Mouse (Mus musculus) left cerebral cortex, adult 2 months (tissue): ENCODE results near the gene Ncam2. TPM values are rescaled to one million over a fixed set of nuclear protein-coding genes. Genes with fewer than 3 reads are reported as not detected.

Experiments used
- DNase-seq, 2 experiments: peaks; one replicate each; pipeline ENCODE4 v3.0.0; 2021 to 2022; ENCODE audit warnings: low spot score in 2 of 2, mixed read lengths in 1 of 2; ENCODE audit errors: extremely low spot score in 1 of 2
- H3K27ac ChIP-seq: fragments of 200-600 bp; 2 replicates; pipeline ENCODE4 v1.8.1; 2022
- H3K4me3 ChIP-seq: fragments of 200-600 bp; 2 replicates; pipeline ENCODE4 v1.8.1; 2022
- CTCF ChIP-seq: fragments of 200-600 bp; IDR thresholded peaks from 2 replicates; pipeline ENCODE4 v1.8.1; 2022; ENCODE audit warnings: antibody characterized with exemption, mild to moderate bottlenecking, moderate library complexity
- intact Hi-C: fragments of 180-260 bp; cut with DNase I; formaldehyde crosslinking; loops from one replicate; pipeline ENCODE4 v1.15.1; 2025
- total RNA-seq, 2 experiments: library from RNA; stranded (reverse); gene quantifications; 2 replicates each; pipeline ENCODE4 v1.2.3; 2021

Ncam2 gene
- total RNA-seq, 2 experiments from 2014 or later: 77.3 to 81.7 TPM

DNA sequence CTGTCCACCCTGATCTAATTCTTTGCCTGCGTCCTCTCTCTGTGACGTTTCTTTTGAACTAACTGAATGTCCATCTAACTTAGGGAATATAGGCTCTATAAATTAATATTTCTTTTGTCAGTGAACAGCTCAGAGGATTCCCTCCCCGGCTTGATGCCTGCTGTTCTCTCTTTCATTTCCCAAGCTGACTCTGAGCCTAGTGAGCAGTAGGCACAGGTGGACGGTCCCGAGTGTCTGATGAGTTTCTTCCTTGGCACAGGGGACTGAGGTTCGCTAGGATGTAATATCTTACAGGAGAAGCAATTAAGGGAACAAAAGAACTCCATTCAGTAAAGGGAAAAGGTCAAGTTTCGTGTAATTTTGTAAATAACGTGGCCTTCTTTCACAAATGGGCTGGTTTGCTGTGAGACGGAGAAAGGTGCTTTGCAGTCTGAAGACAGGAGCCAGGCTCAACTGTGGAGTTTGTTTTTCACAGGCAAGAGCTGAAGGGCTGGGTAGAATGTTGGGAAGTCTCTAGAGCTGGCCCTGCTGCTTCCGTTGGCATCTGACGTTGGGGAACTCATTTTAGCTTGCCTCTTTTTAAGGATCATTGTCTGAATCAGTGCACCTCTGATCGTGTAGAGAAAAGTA, 4.0 kb downstream of the Ncam2 start:
- DNase-seq: no peak
- H3K27ac ChIP-seq: peak overlapping the region; percentile 60
- H3K4me3 ChIP-seq: peak overlapping the region; percentile 67
- intact Hi-C loops: loop anchor here (5.0 to 10.0 kb wide), 4 partner anchors 258 to 1730 kb away; no protein-coding TSS in a partner anchor
- TF ChIP-seq CTCF: no peak

DNA sequence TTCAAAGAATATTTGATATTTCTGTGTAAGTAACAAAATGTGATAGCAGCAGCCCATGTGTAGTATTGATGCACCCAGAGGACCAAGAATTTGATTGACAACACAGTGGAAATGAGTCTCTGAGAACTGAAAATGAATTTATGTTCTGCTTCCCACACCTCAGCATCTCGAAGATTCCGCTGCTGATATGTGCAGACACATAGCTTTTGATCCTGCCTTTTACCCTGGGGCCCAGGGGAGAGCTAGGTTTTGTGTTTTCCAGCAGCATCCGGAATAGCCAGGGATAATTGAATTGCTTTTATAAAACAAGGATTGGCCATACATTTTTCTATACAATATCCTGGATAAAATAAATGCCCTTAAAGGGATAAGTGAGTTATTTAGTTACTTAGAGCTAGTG, 20.7 kb downstream of the Ncam2 start:
- H3K27ac ChIP-seq: no peak overlapping the region
- no peak overlapping the region for H3K4me3 ChIP-seq
- TF ChIP-seq CTCF: no peak
- intact Hi-C loops: no loop called here
- DNase-seq: no peak

DNA sequence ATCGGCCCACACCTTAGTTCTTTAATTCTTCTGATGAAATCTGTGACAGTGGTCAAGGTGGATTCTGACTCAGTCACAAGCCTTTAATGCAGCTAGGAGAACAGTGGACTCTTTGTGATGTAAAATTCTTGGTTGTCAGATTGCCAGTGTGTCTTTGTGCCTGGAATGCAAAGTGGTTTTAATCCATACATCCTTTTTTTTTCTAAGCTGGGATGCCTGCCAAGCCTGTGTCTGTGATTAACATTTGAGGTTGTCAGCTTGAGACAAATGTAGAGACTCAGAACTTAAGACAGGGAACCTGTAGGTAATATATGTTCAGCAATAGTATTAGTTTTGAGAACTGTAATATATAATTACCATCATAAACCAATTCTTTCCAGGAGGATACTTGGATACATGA, 23.3 kb downstream of the Ncam2 start:
- intact Hi-C loops: no loop called here
- Histone ChIP-seq H3K27ac (no peak overlapping the region), H3K4me3 (no peak overlapping the region)
- DNase-seq: no peak
- TF ChIP-seq CTCF: no peak

DNA sequence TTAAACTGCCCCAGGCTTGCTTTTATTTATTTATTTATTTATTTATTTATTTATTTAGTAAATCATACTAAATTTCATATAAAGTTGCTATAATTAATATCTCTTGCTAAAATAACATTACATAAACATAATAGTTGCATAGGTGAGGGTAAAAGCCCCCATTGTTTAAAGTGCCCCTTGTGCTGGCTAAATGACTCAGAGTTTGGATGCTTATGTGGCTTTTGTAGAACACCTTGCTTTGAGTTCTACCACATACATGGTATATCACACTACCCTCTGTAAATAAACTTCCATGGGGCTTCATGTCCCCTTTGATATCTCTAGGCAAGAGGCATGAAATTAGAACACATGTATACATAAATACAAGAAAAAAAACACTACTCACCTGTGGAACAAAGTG, 23.8 kb downstream of the Ncam2 start:
- intact Hi-C loops: no loop called here
- Histone ChIP-seq H3K27ac (no peak overlapping the region), H3K4me3 (no peak overlapping the region)
- TF ChIP-seq CTCF: no peak
- DNase-seq: no peak

DNA sequence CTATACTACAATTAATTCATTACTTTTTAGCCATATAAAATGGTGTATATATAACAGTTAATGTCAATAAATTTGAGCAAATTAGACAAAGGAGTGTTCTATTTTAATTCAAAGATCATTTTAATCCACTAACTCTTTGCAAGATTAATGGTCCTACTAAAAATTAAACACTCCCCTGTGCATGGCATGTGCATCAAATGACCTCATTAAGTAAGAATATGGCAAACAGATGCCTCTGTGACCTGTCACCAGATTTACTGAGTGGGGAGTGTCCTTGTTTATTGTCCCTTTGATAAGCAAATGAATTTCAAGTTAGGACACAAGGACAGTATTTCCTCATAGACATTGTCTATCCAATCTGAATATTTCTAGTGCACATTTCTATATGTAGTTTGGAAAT, 54.4 kb downstream of the Ncam2 start:
- no peak for DNase-seq
- H3K27ac ChIP-seq: no peak overlapping the region
- H3K4me3 ChIP-seq: no peak overlapping the region
- TF ChIP-seq CTCF: no peak
- intact Hi-C loops: no loop called here

DNA sequence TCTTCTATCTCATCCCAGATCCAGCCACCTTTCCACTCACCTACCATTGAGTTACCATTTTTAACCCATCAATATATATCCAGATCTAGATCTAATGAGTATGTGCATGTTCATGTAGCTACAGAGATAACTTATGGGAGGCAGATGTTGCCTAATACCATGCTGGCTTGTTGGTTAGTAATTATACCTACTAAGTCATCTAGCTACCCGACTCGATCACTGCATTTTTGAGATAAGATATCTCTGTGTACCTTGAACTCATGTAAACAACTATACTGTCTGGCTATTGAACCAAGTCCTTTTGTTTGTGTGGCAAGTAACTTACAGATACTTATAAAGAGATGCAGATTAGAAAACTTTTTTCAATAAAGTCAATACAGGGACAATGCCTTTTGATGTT, 59.9 kb downstream of the Ncam2 start:
- H3K4me3 ChIP-seq: no peak overlapping the region
- no peak overlapping the region for H3K27ac ChIP-seq
- DNase-seq: no peak
- intact Hi-C loops: no loop called here
- no peak for TF ChIP-seq CTCF

DNA sequence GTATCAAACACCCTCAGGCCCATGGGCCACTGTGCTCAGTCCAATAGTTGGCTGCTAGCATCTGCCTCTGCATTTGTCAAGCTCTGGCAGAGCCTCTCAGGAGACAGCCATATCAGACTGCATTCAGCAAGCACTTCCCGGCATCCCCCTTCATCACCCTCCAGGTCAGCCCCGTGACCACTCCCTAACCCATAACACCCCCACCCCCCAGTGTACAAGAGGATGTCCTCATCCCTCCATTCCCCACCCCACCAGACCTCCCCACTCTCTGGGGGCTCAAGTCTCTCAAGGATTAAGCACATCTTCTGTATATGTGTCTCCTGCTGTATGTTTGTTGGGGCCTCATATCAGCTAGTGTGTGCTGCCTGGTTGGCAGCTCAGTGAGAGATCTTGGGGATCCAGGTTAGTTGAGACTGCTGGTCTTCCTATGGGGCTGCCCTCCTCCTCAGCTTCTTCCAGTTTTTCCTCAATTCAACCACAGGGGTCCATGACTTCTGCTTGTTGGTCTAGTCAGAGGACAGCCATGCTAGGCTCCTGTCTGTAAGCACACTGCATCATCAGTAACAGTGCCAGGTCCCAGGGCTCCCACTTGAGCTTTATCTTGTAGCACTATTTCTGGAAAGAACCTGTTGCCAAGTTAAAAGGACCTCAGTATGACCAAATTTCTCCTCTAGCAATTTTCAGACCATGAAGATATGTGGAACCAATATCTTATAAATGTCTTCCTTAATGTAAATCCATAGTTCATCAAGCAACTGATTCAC, 73.3 kb downstream of the Ncam2 start:
- Histone ChIP-seq H3K27ac (no peak overlapping the region), H3K4me3 (no peak overlapping the region)
- DNase-seq: no peak
- TF ChIP-seq CTCF: no peak
- intact Hi-C loops: no loop called here

DNA sequence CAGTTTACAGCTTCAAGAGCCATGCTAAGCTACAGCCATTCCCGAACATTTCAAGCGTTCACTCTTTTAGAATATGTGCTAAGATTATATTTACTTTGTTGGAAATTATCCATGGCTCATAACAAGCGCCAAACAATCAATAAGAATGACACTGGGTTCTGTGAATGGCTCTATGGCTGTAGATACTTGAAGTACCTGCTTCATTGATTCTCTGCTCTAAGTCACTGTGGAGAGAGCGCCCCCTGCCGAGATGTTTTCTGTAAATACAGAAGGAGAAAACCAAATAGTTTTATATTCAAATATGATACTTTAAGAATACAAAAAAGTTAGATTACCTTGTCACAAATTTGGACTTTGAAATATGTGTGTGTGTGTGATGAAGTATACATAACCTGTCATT, 83.7 kb downstream of the Ncam2 start:
- DNase-seq: peak; percentile 24 to 61
- TF ChIP-seq CTCF: peak; percentile 62
- no peak overlapping the region for H3K27ac ChIP-seq
- no peak overlapping the region for H3K4me3 ChIP-seq
- intact Hi-C loops: loop anchor here (1.0 kb wide), 1 partner anchor 82 kb away; no protein-coding TSS in a partner anchor

DNA sequence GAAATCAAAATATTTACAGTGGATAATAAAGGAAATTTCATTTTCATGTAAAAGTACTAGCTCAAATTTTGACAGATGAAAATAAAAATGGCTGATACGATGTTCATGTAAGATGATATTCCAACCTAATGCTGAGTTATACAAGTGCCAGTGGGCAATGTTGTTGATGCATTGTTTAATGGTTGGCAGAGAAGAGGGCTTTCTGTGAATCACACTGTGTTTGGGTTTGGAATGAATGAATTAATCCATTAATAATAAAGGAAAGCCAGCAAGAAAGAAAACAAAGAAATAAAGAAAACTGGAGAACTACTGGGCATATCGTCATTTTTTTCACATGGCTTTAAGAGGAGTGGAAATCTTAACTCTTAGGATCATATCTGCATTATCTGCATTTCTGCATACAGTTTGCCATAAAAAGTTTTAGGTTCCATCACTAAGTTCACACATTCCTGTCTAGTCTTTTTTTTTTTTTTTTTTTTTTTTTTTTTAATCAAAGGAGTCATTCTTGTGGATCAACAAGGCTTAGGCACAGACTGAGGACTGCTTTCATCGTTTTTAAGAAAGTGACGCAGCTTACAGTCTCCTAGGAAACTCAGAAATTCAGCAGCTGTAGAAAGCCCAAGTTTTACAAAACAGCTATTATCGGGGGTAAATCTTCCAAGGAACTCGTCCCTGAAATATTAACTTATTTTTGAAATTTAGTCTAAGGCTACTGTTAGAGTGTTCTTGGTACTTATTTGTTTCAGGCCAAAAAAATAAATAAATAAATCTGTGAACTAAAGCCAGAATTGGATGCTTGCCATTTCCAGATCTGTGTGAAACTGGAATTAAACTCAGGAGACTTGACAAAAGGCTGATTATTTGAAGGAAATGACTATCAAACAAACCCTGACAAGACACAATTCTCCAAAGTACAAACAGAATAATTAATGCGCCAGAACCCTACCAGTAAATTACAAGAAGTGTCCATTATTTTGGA, 84.7 kb downstream of the Ncam2 start:
- intact Hi-C loops: loop anchor here (1.0 kb wide), 1 partner anchor 83 kb away; no protein-coding TSS in a partner anchor
- H3K4me3 ChIP-seq: no peak overlapping the region
- no peak for DNase-seq
- H3K27ac ChIP-seq: peak overlapping the region; percentile 32; the same call in 1 of the 2 replicates
- no peak for TF ChIP-seq CTCF

DNA sequence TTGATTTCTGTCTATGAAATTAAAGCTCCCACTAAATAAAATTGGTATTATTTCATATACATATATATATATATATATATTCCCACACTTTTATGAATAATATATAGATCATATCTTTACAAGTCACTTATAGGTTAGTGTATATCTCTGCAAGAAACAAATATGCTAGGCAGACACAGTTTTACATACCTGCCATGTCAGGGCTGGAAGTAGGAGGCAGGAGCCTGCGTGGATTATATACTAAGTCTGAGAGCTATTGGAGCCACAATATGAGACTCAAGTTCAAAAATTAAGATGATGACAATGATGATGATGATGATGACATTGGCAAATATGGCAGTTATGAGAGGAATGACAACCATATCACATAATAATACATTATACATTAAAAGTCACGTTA, 85.4 kb downstream of the Ncam2 start:
- Histone ChIP-seq H3K27ac (no peak overlapping the region), H3K4me3 (no peak overlapping the region)
- intact Hi-C loops: no loop called here
- TF ChIP-seq CTCF: no peak
- no peak for DNase-seq

DNA sequence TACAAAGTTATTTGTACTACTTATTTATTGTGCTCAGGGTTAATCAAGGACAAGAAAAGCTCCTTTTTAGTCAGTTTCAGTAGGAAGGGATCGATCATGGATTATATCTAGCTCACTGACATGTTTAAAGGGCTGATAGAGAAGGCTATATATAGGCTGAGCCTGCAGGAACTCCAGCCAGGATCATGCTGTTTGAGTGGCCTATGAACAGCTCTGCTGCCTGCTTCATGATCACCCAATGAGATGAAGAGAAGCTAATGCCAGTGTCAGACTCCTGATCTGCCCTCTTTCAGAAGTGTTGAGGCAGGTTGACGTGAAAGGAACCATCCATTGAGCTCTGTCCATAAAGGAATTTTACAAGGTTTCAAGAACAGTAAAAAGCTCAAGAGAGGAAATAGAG, 103.3 kb downstream of the Ncam2 start:
- no peak for TF ChIP-seq CTCF
- H3K4me3 ChIP-seq: no peak overlapping the region
- no peak for DNase-seq
- intact Hi-C loops: no loop called here
- H3K27ac ChIP-seq: no peak overlapping the region

DNA sequence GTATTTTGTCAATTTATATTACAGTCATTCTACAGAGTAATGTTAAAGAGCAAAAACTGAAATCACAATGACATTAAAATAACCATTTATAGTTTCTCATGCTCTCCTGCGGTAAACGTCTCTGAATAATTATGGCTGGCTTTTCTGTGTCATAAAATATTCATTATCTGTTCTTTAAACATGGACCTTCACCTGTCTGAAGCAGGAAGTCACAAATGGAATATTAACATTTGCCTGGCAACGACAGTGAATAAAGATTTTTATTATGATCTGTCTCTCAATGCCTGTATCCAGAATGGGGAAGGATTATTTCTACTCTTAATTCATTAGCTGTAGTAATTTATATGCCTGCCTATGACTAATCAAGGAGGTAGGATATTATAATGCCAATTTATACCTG, 108.7 kb downstream of the Ncam2 start:
- intact Hi-C loops: no loop called here
- Histone ChIP-seq H3K4me3 (no peak overlapping the region), H3K27ac (no peak overlapping the region)
- no peak for TF ChIP-seq CTCF
- DNase-seq: no peak
